Mouse (Mus musculus) ES-Bruce4 (cell line): Measurements from ENCODE around the gene Akap2. TPM values are rescaled to one million over a fixed set of nuclear protein-coding genes. Genes with fewer than 3 reads are reported as not detected.

Experiments
- H3K27ac ChIP-seq: 2 replicates; pipeline ENCODE4 v1.5.1; 2012; ENCODE audit warnings: low read length, inconsistent platforms; ENCODE audit not compliant: insufficient read depth
- H3K27me3 ChIP-seq: 2 replicates; pipeline ENCODE4 v1.6.1; 2012; ENCODE audit warnings: mild to moderate bottlenecking, low read length, inconsistent platforms; ENCODE audit not compliant: control insufficient read depth, poor library complexity, insufficient read depth, severe bottlenecking
- H3K36me3 ChIP-seq: 2 replicates; pipeline ENCODE4 v1.6.1; 2012; ENCODE audit warnings: inconsistent platforms, mild to moderate bottlenecking, low read length, moderate library complexity; ENCODE audit not compliant: control insufficient read depth, poor library complexity, insufficient read depth, severe bottlenecking
- H3K4me1 ChIP-seq: one replicate; pipeline ENCODE4 v1.8.1; 2011; ENCODE audit warnings: low read length; ENCODE audit not compliant: control insufficient read depth, insufficient read depth
- H3K4me3 ChIP-seq: 2 replicates; pipeline ENCODE4 v1.5.1; 2011; ENCODE audit warnings: low read depth, mild to moderate bottlenecking, low read length
- H3K9ac ChIP-seq: 2 replicates; pipeline ENCODE4 v1.6.1; 2012; ENCODE audit warnings: low read depth, mild to moderate bottlenecking, inconsistent platforms; ENCODE audit not compliant: poor library complexity, severe bottlenecking
- H3K9me3 ChIP-seq: replicated peaks from 2 replicates; pipeline ENCODE4 v1.6.1; 2012; ENCODE audit warnings: mild to moderate bottlenecking, low read length, inconsistent platforms; ENCODE audit not compliant: control insufficient read depth, poor library complexity, insufficient read depth, severe bottlenecking
- CTCF ChIP-seq: IDR thresholded peaks from one replicate; pipeline ENCODE4 v1.8.1; 2011; ENCODE audit warnings: low read depth, low read length
- EP300 ChIP-seq: IDR thresholded peaks from 2 replicates; pipeline ENCODE4 v1.6.1; 2011; ENCODE audit warnings: low read depth, low read length; ENCODE audit not compliant: insufficient read depth
- POLR2A ChIP-seq: IDR thresholded peaks from one replicate; pipeline ENCODE4 v1.8.1; 2011; ENCODE audit warnings: low read length; ENCODE audit not compliant: insufficient read depth
- polyA plus RNA-seq: library from polyadenylated mRNA; stranded (reverse); fragments of >200 nt; gene quantifications from 2 replicates; pipeline ENCODE4 v1.2.4, GENCODE M21; 2011; ENCODE audit warnings: low read depth; ENCODE audit not compliant: missing spikeins, insufficient read depth, insufficient read length

Gene Akap2
- polyA plus RNA-seq, 1 experiment: 96.5 TPM

DNA sequence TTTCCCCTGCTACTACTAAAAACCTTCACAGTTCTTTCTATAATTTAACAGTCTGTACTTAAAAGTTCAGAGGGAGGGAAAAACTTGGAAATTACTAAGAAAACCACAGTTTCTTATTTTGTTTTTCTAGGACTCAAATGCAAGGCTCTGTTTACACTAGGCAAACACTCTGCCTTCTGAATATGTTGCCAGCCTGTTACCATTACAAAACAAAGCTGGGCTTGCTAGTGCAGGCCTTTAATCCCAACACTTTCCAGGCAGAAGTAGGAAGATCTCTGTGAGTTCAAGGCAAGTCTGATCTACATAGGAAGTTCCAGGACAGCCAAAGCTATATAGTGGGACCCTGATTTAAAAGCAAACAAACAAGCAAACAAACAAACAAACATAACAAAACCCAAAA lies 58.1 kb downstream of the Akap2 start:
- no peak overlapping the region for H3K27ac ChIP-seq
- no peak overlapping the region for H3K4me3 ChIP-seq
- H3K4me1 ChIP-seq: peaks cover 10% of the 10 kb centered on the region
- no peaks in the 10 kb centered on the region for H3K27me3 ChIP-seq
- no peaks in the 10 kb centered on the region for H3K9me3 ChIP-seq
- TF ChIP-seq POLR2A (no peak), EP300 (no peak), CTCF (no peak)
- H3K9ac ChIP-seq: no peak overlapping the region
- no peaks in the 10 kb centered on the region for H3K36me3 ChIP-seq

DNA sequence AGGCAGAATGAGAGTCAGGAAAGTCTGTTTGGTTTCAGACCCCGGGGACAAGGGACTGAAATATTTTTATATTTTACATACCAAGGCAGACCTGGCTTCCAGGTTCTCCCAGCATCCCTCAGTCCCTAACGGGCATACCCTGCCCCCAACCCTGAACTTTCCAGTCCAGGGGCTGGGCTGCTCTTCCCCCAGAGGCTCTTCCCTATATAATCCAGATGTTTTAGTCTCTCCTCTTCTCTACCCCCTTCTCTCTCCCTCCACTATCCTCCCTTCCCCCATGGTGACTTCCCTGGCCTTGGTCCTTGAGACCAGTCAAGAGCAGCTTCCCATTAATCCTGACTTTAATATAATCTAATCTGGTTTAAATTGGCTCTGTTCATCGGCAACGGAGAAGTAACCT lies 62.9 kb downstream of the Akap2 start:
- TF ChIP-seq POLR2A (no peak), EP300 (no peak), CTCF (no peak)
- Histone ChIP-seq H3K4me1 (peaks cover 11% of the 10 kb centered on the region), H3K36me3 (no peaks in the 10 kb centered on the region), H3K4me3 (peak overlapping the region; percentile 43), H3K9ac (no peak overlapping the region), H3K27ac (peak overlapping the region; percentile 97), H3K27me3 (no peaks in the 10 kb centered on the region; the same call in 1 of the 2 replicates), H3K9me3 (no peaks in the 10 kb centered on the region)

DNA sequence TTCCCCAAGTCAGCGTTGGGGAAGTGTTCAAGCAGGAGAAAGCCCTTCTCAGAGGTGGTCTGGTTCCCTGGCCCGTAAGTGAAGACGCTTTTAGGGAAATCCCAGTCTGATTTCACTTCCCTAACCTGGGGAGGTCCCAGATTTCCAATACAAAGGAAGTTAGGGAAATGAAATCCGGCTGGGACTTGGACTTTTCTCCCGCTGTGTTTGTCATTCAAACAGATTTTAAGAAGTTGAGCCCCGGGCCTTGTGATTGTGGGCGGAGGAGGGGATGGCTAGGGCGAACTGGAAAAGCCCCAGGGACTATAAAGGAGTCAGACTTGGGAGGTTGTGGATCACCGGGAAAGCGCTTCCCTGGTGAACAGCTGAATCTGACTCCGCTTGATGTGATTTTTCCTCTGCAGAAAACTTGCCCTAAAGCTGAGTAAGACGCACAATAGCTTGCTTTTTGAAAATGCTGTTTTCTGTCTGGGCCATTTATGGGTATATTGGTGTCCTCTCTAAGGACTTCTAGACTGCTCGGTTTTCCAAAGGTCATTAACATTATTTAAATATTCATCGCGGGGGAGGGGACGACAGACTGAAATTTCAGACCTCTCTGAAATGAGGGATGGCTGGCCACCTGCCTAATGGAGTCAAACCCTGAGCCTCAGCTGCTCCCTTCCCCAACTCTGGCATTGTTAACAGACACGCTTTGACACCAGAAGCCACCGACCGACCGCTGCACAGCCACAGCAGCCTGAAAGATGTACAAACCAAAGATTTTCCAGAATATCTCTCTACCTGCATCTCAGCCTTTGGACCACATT lies 63.6 kb downstream of the Akap2 start:
- Histone ChIP-seq H3K4me3 (peak overlapping the region; percentile 81), H3K9me3 (no peaks in the 10 kb centered on the region), H3K4me1 (peaks cover 9% of the 10 kb centered on the region), H3K27me3 (no peaks in the 10 kb centered on the region; the same call in 1 of the 2 replicates), H3K36me3 (no peaks in the 10 kb centered on the region), H3K27ac (peak overlapping the region; percentile 98), H3K9ac (peak overlapping the region; percentile 62)
- TF ChIP-seq POLR2A (no peak), EP300 (peak; percentile 78)

DNA sequence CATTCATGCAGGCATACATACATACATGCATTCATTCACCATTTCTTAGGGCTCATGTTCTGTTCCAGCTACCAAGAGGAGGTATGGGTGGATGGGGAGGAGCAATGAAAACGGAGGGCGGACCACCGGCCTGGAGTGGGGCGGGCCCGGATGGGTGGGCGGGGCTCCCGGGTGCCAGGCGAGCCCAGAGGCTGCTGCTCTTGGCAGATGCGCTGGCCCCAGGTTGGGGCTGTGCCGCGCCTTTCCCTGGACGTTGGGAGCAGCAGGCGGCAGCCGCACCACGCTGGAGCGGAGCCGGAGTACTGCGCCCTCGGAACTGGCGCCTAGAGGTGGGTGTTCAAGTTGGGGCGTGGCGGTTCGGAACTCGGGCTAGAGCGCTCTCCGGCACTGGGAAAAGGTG lies 64.5 kb downstream of the Akap2 start:
- Histone ChIP-seq H3K9me3 (no peaks in the 10 kb centered on the region), H3K27ac (0 out of 2 replicates have a peak overlapping the region, but pooled peaks have one; percentile 9), H3K4me1 (peaks cover 9% of the 10 kb centered on the region), H3K9ac (peak overlapping the region; percentile 62), H3K27me3 (no peaks in the 10 kb centered on the region; the same call in 1 of the 2 replicates), H3K36me3 (no peaks in the 10 kb centered on the region), H3K4me3 (peak overlapping the region; percentile 81)
- TF ChIP-seq CTCF (no peak), EP300 (0 out of 2 replicates have a peak, but pooled peaks have one; percentile 23), POLR2A (peak; percentile 79)

DNA sequence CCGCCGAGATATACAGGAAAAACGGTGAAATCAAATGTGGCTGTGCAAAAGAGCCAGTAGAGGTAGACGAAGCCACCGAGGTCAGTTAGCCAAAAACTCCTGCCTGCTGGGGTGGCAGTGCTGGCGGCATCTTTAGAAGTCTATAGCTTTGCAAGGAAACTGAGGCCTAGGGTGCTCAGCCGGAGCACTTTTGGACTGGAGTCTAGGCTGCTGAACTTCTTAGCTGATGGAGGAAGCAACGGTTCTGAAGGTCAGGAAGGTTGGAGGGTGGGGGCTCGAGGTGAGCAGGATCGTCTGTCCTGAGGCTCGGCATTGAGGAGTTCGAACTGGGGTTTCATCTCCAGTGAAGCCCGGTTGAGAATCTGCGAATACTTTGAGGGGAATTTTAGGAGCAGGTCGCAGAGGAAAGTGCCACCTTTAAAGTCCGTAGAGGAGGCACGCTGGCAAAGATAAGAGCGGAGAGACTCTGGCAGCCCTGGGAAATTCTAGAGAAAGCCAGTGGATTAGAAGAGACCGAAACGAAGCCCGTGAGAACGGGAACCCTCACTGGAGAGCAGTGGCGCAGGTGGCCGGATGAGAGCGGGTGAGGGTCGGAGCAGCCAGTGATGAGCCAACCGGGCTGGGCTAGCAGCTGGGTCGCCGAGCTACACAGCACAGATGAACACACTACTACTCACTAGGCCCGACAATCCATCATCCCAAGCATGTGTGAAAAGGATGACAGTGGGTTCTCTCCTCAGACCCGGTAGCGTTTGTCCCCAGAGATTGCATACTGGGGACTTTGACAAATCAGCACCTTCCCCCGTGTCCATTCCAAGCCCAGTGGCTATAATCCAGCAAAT lies 65.3 kb downstream of the Akap2 start:
- H3K36me3 ChIP-seq: no peaks in the 10 kb centered on the region
- H3K9me3 ChIP-seq: no peaks in the 10 kb centered on the region
- H3K4me3 ChIP-seq: peak overlapping the region; percentile 81
- no peaks in the 10 kb centered on the region; the same call in 1 of the 2 replicates for H3K27me3 ChIP-seq
- H3K27ac ChIP-seq: no peak overlapping the region
- TF ChIP-seq CTCF (no peak), EP300 (no peak), POLR2A (no peak)
- peak overlapping the region; percentile 62 for H3K9ac ChIP-seq
- H3K4me1 ChIP-seq: peaks cover 9% of the 10 kb centered on the region
